Mouse (Mus musculus): Measurements from ENCODE around the gene Ghr. TPM values are rescaled to one million over a fixed set of nuclear protein-coding genes. Genes with fewer than 3 reads are reported as not detected.

Gene Ghr
- polyA plus RNA-seq, 1 experiment from 2014 or later = 8.1 TPM

GRCm38 (mm10) chr15:3331813-3332212 is 251.5 kb downstream of the Ghr start:
- H3K4me2 ChIP-seq (ENCODE audit: low read depth, low read length, severe bottlenecking) = no peak overlapping the region
- no peaks in the 10 kb centered on the region for H3K9me3 ChIP-seq (ENCODE audit: control insufficient read depth, low read length)
- ATAC-seq (replicated peaks; ENCODE audit: low FRiP score) (no peak), DNase-seq (ENCODE audit: low spot score) (no peak)
- no peaks in the 10 kb centered on the region for H3K4me1 ChIP-seq (replicated peaks; ENCODE audit: control insufficient read depth, insufficient read depth, low read length)
- no peak overlapping the region for H3K27ac ChIP-seq (ENCODE audit: low read depth, low read length)
- no peaks in the 10 kb centered on the region for H3K36me3 ChIP-seq (ENCODE audit: control insufficient read depth, insufficient read depth, low read length)
- H3K9ac ChIP-seq (ENCODE audit: low read length) = no peak overlapping the region
- H3K4me3 ChIP-seq (ENCODE audit: low read depth, low read length) = no peak overlapping the region
- H3K27me3 ChIP-seq (ENCODE audit: control insufficient read depth, insufficient read depth, low read length) = no peaks in the 10 kb centered on the region
- WGBS = 87% methylated on average over 2 of the region's 2 CpGs

GRCm38 (mm10) chr15:3330291-3330690 is 253.0 kb downstream of the Ghr start:
- no peak for ATAC-seq (replicated peaks; ENCODE audit: low FRiP score)
- Histone ChIP-seq H3K4me1 (replicated peaks; ENCODE audit: control insufficient read depth, insufficient read depth, low read length) (no peaks in the 10 kb centered on the region), H3K36me3 (ENCODE audit: control insufficient read depth, insufficient read depth, low read length) (no peaks in the 10 kb centered on the region), H3K9ac (ENCODE audit: low read length) (no peak overlapping the region), H3K4me2 (ENCODE audit: low read depth, low read length, severe bottlenecking) (no peak overlapping the region), H3K27ac (ENCODE audit: low read depth, low read length) (no peak overlapping the region), H3K27me3 (ENCODE audit: control insufficient read depth, insufficient read depth, low read length) (no peaks in the 10 kb centered on the region), H3K9me3 (ENCODE audit: control insufficient read depth, low read length) (no peaks in the 10 kb centered on the region), H3K4me3 (ENCODE audit: low read depth, low read length) (no peak overlapping the region)
- WGBS = 71% methylated on average over 1 of the region's 1 CpGs
- DNase-seq (ENCODE audit: low spot score) = no peak

GRCm38 (mm10) chr15:3323041-3323440 is 260.3 kb downstream of the Ghr start:
- Histone ChIP-seq H3K27me3 (ENCODE audit: control insufficient read depth, insufficient read depth, low read length) (no peaks in the 10 kb centered on the region), H3K9ac (ENCODE audit: low read length) (no peak overlapping the region), H3K4me1 (replicated peaks; ENCODE audit: control insufficient read depth, insufficient read depth, low read length) (no peaks in the 10 kb centered on the region), H3K36me3 (ENCODE audit: control insufficient read depth, insufficient read depth, low read length) (no peaks in the 10 kb centered on the region), H3K27ac (ENCODE audit: low read depth, low read length) (no peak overlapping the region), H3K4me3 (ENCODE audit: low read depth, low read length) (no peak overlapping the region), H3K4me2 (ENCODE audit: low read depth, low read length, severe bottlenecking) (no peak overlapping the region), H3K9me3 (ENCODE audit: control insufficient read depth, low read length) (no peaks in the 10 kb centered on the region)
- DNase-seq (ENCODE audit: low spot score) (no peak), ATAC-seq (replicated peaks; ENCODE audit: low FRiP score) (no peak)

- Histone ChIP-seq H3K9ac (ENCODE audit: low read length) (no peak overlapping the region), H3K36me3 (ENCODE audit: control insufficient read depth, insufficient read depth, low read length) (no peaks in the 10 kb centered on the region), H3K4me3 (ENCODE audit: low read depth, low read length) (no peak overlapping the region), H3K9me3 (ENCODE audit: control insufficient read depth, low read length) (no peaks in the 10 kb centered on the region), H3K4me2 (ENCODE audit: low read depth, low read length, severe bottlenecking) (no peak overlapping the region), H3K4me1 (replicated peaks; ENCODE audit: control insufficient read depth, insufficient read depth, low read length) (no peaks in the 10 kb centered on the region), H3K27me3 (ENCODE audit: control insufficient read depth, insufficient read depth, low read length) (no peaks in the 10 kb centered on the region), H3K27ac (ENCODE audit: low read depth, low read length) (no peak overlapping the region)
- WGBS = 87% methylated on average over 9 of the region's 9 CpGs
- DNase-seq (ENCODE audit: low spot score) (no peak), ATAC-seq (replicated peaks; ENCODE audit: low FRiP score) (no peak)
Observed at GRCm38 (mm10) chr15:3319929-3320328, 263.4 kb downstream of the Ghr start.

- no peak overlapping the region for H3K27ac ChIP-seq (ENCODE audit: low read depth, low read length)
- no peaks in the 10 kb centered on the region for H3K27me3 ChIP-seq (ENCODE audit: control insufficient read depth, insufficient read depth, low read length)
- no peak for DNase-seq (ENCODE audit: low spot score)
- ATAC-seq (replicated peaks; ENCODE audit: low FRiP score) = no peak
- H3K36me3 ChIP-seq (ENCODE audit: control insufficient read depth, insufficient read depth, low read length) = no peaks in the 10 kb centered on the region
- H3K4me1 ChIP-seq (replicated peaks; ENCODE audit: control insufficient read depth, insufficient read depth, low read length) = no peaks in the 10 kb centered on the region
- no peaks in the 10 kb centered on the region for H3K9me3 ChIP-seq (ENCODE audit: control insufficient read depth, low read length)
- H3K9ac ChIP-seq (ENCODE audit: low read length) = no peak overlapping the region
- WGBS = 82% methylated on average over 2 of the region's 2 CpGs
- no peak overlapping the region for H3K4me2 ChIP-seq (ENCODE audit: low read depth, low read length, severe bottlenecking)
- H3K4me3 ChIP-seq (ENCODE audit: low read depth, low read length) = no peak overlapping the region
Observed at GRCm38 (mm10) chr15:3316617-3317016, 266.7 kb downstream of the Ghr start.

GRCm38 (mm10) chr15:3312937-3313336 is 270.4 kb downstream of the Ghr start:
- Histone ChIP-seq H3K4me3 (ENCODE audit: low read depth, low read length) (no peak overlapping the region), H3K27me3 (ENCODE audit: control insufficient read depth, insufficient read depth, low read length) (no peaks in the 10 kb centered on the region), H3K36me3 (ENCODE audit: control insufficient read depth, insufficient read depth, low read length) (no peaks in the 10 kb centered on the region), H3K9me3 (ENCODE audit: control insufficient read depth, low read length) (no peaks in the 10 kb centered on the region), H3K27ac (ENCODE audit: low read depth, low read length) (no peak overlapping the region), H3K4me2 (ENCODE audit: low read depth, low read length, severe bottlenecking) (no peak overlapping the region), H3K9ac (ENCODE audit: low read length) (no peak overlapping the region), H3K4me1 (replicated peaks; ENCODE audit: control insufficient read depth, insufficient read depth, low read length) (no peaks in the 10 kb centered on the region)
- DNase-seq (ENCODE audit: low spot score) (no peak), ATAC-seq (replicated peaks; ENCODE audit: low FRiP score) (no peak)

GRCm38 (mm10) chr15:3309856-3310255 is 273.4 kb downstream of the Ghr start:
- no peak overlapping the region for H3K9ac ChIP-seq (ENCODE audit: low read length)
- H3K4me2 ChIP-seq (ENCODE audit: low read depth, low read length, severe bottlenecking) = no peak overlapping the region
- no peaks in the 10 kb centered on the region for H3K27me3 ChIP-seq (ENCODE audit: control insufficient read depth, insufficient read depth, low read length)
- H3K9me3 ChIP-seq (ENCODE audit: control insufficient read depth, low read length) = no peaks in the 10 kb centered on the region
- no peak overlapping the region for H3K4me3 ChIP-seq (ENCODE audit: low read depth, low read length)
- no peaks in the 10 kb centered on the region for H3K36me3 ChIP-seq (ENCODE audit: control insufficient read depth, insufficient read depth, low read length)
- no peak for DNase-seq (ENCODE audit: low spot score)
- 90% methylated on average over 3 of the region's 3 CpGs for WGBS
- no peak for ATAC-seq (replicated peaks; ENCODE audit: low FRiP score)
- no peaks in the 10 kb centered on the region for H3K4me1 ChIP-seq (replicated peaks; ENCODE audit: control insufficient read depth, insufficient read depth, low read length)
- no peak overlapping the region for H3K27ac ChIP-seq (ENCODE audit: low read depth, low read length)

- WGBS = 88% methylated on average over 12 of the region's 12 CpGs
- H3K9ac ChIP-seq (ENCODE audit: low read length) = no peak within 1 kb of the TSS
- no peak within 1 kb of the TSS for H3K4me3 ChIP-seq (ENCODE audit: low read depth, low read length)
- no peaks in the 10 kb centered on the region for H3K27me3 ChIP-seq (ENCODE audit: control insufficient read depth, insufficient read depth, low read length)
- no peak within 1 kb of the TSS for H3K4me2 ChIP-seq (ENCODE audit: low read depth, low read length, severe bottlenecking)
- H3K4me1 ChIP-seq (replicated peaks; ENCODE audit: control insufficient read depth, insufficient read depth, low read length) = no peaks in the 10 kb centered on the region
- no peaks in the 10 kb centered on the region for H3K36me3 ChIP-seq (ENCODE audit: control insufficient read depth, insufficient read depth, low read length)
- DNase-seq (ENCODE audit: low spot score) (no peak), ATAC-seq (replicated peaks; ENCODE audit: low FRiP score) (no peak)
- no peak within 1 kb of the TSS for H3K27ac ChIP-seq (ENCODE audit: low read depth, low read length)
- no peaks in the 10 kb centered on the region for H3K9me3 ChIP-seq (ENCODE audit: control insufficient read depth, low read length)
Observed at GRCm38 (mm10) chr15:3303426-3303825, 279.9 kb downstream of the Ghr start, which contains the start of gene Ccdc152. Gene Ccdc152, minus strand, starts transcription at chr15:3303526.

- Histone ChIP-seq H3K27me3 (ENCODE audit: control insufficient read depth, insufficient read depth, low read length) (no peaks in the 10 kb centered on the region), H3K27ac (ENCODE audit: low read depth, low read length) (no peak overlapping the region), H3K4me3 (ENCODE audit: low read depth, low read length) (no peak overlapping the region), H3K9ac (ENCODE audit: low read length) (no peak overlapping the region), H3K4me2 (ENCODE audit: low read depth, low read length, severe bottlenecking) (no peak overlapping the region), H3K36me3 (ENCODE audit: control insufficient read depth, insufficient read depth, low read length) (no peaks in the 10 kb centered on the region), H3K9me3 (ENCODE audit: control insufficient read depth, low read length) (no peaks in the 10 kb centered on the region), H3K4me1 (replicated peaks; ENCODE audit: control insufficient read depth, insufficient read depth, low read length) (no peaks in the 10 kb centered on the region)
- ATAC-seq (replicated peaks; ENCODE audit: low FRiP score) (no peak), DNase-seq (ENCODE audit: low spot score) (no peak)
- 80% methylated on average over 4 of the region's 4 CpGs for WGBS
Observed at GRCm38 (mm10) chr15:3300361-3301100, 282.8 kb downstream of the Ghr start.

Measured in forebrain, embryonic 11.5 days (tissue).